Mouse (Mus musculus) limb, embryonic 13.5 days (tissue): ENCODE measurements around the gene Zfp809. TPM values are rescaled to one million over a fixed set of nuclear protein-coding genes. Genes with fewer than 3 reads are reported as not detected.

Experiments
- ATAC-seq: fragments of 200-750 bp; cut with Nextera tagmentation; 2 replicates; pipeline ENCODE4 v1.8.0; 2017; ENCODE audit warnings: low read depth, moderate number of reproducible peaks, moderate TSS enrichment; ENCODE audit not compliant: low FRiP score
- H3K27ac ChIP-seq: fragments of 300-500 bp; sonication (generic); 2 replicates; pipeline ENCODE4 v1.5.1; 2015; ENCODE audit warnings: inconsistent platforms, mild to moderate bottlenecking, moderate library complexity
- H3K27me3 ChIP-seq: fragments of 300-500 bp; sonication (generic); 2 replicates; pipeline ENCODE4 v1.6.1; 2015; ENCODE audit warnings: mild to moderate bottlenecking, inconsistent platforms
- H3K36me3 ChIP-seq: fragments of 300-500 bp; sonication (generic); 2 replicates; pipeline ENCODE4 v1.6.1; 2015; ENCODE audit warnings: inconsistent platforms, mild to moderate bottlenecking, moderate library complexity
- H3K4me1 ChIP-seq: fragments of 300-500 bp; sonication (generic); 2 replicates; pipeline ENCODE4 v1.6.1; 2015; ENCODE audit warnings: inconsistent platforms
- H3K4me2 ChIP-seq: fragments of 300-500 bp; sonication (generic); replicated peaks from 2 replicates; pipeline ENCODE4 v1.6.1; 2015; ENCODE audit warnings: inconsistent platforms, mild to moderate bottlenecking, moderate library complexity
- H3K4me3 ChIP-seq: fragments of 300-500 bp; sonication (generic); 2 replicates; pipeline ENCODE4 v1.5.1; 2015; ENCODE audit warnings: moderate library complexity, mild to moderate bottlenecking, inconsistent platforms
- H3K9ac ChIP-seq: fragments of 300-500 bp; sonication (generic); 2 replicates; pipeline ENCODE4 v1.6.1; 2015; ENCODE audit warnings: mild to moderate bottlenecking, inconsistent platforms
- H3K9me3 ChIP-seq: fragments of 300-500 bp; sonication (generic); 2 replicates; pipeline ENCODE4 v1.6.1; 2016; ENCODE audit warnings: inconsistent platforms
- WGBS: fragments of 180-500 bp; shearing (Covaris S2); methylation state at CpG from one replicate; pipeline ENCODE4 v1.1.7; 2015; 5-methylcytosine and 5-hydroxymethylcytosine counted together
- polyA plus RNA-seq: library from polyadenylated mRNA; unstranded; fragments of >200 nt; fragmentation: Nextera tagmentation; extraction: Ambion mirVana; gene quantifications from 2 replicates; pipeline ENCODE4 v1.2.1, GENCODE M21; 2015

Zfp809 gene
- polyA plus RNA-seq, 1 experiment from 2014 or later: 17.0 TPM

GRCm38 (mm10) chr9:22229386-22230026 lies 4.0 kb downstream of the Zfp809 start:
- Histone ChIP-seq H3K4me3 (no peak overlapping the region), H3K9ac (no peak overlapping the region), H3K4me1 (peaks cover 4% of the 10 kb centered on the region; the same call in 1 of the 2 replicates), H3K36me3 (no peaks in the 10 kb centered on the region), H3K9me3 (no peaks in the 10 kb centered on the region), H3K27me3 (no peaks in the 10 kb centered on the region), H3K4me2 (no peak overlapping the region), H3K27ac (no peak overlapping the region)
- no peak for ATAC-seq
- WGBS: 87% methylated on average over 7 of the region's 7 CpGs

GRCm38 (mm10) chr9:22230061-22230460 lies 4.5 kb downstream of the Zfp809 start:
- no peak overlapping the region for H3K9ac ChIP-seq
- no peak overlapping the region for H3K4me2 ChIP-seq
- no peaks in the 10 kb centered on the region for H3K9me3 ChIP-seq
- no peak overlapping the region for H3K4me3 ChIP-seq
- no peaks in the 10 kb centered on the region for H3K27me3 ChIP-seq
- WGBS: 89% methylated on average over 3 of the region's 3 CpGs
- H3K4me1 ChIP-seq: peaks cover 4% of the 10 kb centered on the region; the same call in 1 of the 2 replicates
- no peak overlapping the region for H3K27ac ChIP-seq
- no peak for ATAC-seq
- peaks cover 3% of the 10 kb centered on the region for H3K36me3 ChIP-seq

GRCm38 (mm10) chr9:22230556-22230955 lies 5.0 kb downstream of the Zfp809 start:
- no peak for ATAC-seq
- Histone ChIP-seq H3K4me2 (no peak overlapping the region), H3K9ac (no peak overlapping the region)

GRCm38 (mm10) chr9:22240001-22240400 lies 14.5 kb downstream of the Zfp809 start:
- Histone ChIP-seq H3K9ac (no peak overlapping the region), H3K9me3 (peaks cover 15% of the 10 kb centered on the region), H3K27me3 (no peaks in the 10 kb centered on the region), H3K4me2 (no peak overlapping the region), H3K4me1 (no peaks in the 10 kb centered on the region), H3K27ac (no peak overlapping the region), H3K36me3 (peaks cover 94% of the 10 kb centered on the region), H3K4me3 (no peak overlapping the region)
- no peak for ATAC-seq
- WGBS: 92% methylated on average over 4 of the region's 4 CpGs

More at GRCm38 (mm10) chr9:22230556-22230955, 5.0 kb downstream of the Zfp809 start:
- no peak overlapping the region for H3K4me3 ChIP-seq
- H3K4me1 ChIP-seq: peaks cover 4% of the 10 kb centered on the region; the same call in 1 of the 2 replicates
- H3K9me3 ChIP-seq: no peaks in the 10 kb centered on the region
- no peaks in the 10 kb centered on the region for H3K27me3 ChIP-seq
- H3K36me3 ChIP-seq: peaks cover 8% of the 10 kb centered on the region
- H3K27ac ChIP-seq: no peak overlapping the region

GRCm38 (mm10) chr9:22244242-22244641 lies 18.7 kb downstream of the Zfp809 start:
- Histone ChIP-seq H3K27me3 (no peaks in the 10 kb centered on the region), H3K9me3 (peaks cover 53% of the 10 kb centered on the region), H3K27ac (no peak overlapping the region), H3K36me3 (peaks cover 95% of the 10 kb centered on the region), H3K4me3 (no peak overlapping the region), H3K4me1 (no peaks in the 10 kb centered on the region), H3K4me2 (no peak overlapping the region), H3K9ac (no peak overlapping the region)
- 88% methylated on average over 2 of the region's 2 CpGs for WGBS
- ATAC-seq: no peak

GRCm38 (mm10) chr9:22256579-22256978 lies 31.1 kb downstream of the Zfp809 start:
- H3K27ac ChIP-seq: no peak overlapping the region
- ATAC-seq: no peak

GRCm38 (mm10) chr9:22258784-22259183 lies 33.3 kb downstream of the Zfp809 start:
- peak overlapping the region; percentile 81 for H3K4me3 ChIP-seq
- 0 out of 2 replicates have a peak overlapping the region, but pooled peaks have one; percentile 73 for H3K27ac ChIP-seq
- peak overlapping the region; percentile 67 for H3K4me2 ChIP-seq
- H3K27me3 ChIP-seq: no peaks in the 10 kb centered on the region
- ATAC-seq: no peak
- H3K36me3 ChIP-seq: peaks cover 41% of the 10 kb centered on the region
- 85% methylated on average over 8 of the region's 8 CpGs for WGBS
- H3K9me3 ChIP-seq: peaks cover 20% of the 10 kb centered on the region
- H3K9ac ChIP-seq: peak overlapping the region; percentile 89
- H3K4me1 ChIP-seq: no peaks in the 10 kb centered on the region

More at GRCm38 (mm10) chr9:22256579-22256978, 31.1 kb downstream of the Zfp809 start:
- Histone ChIP-seq H3K4me2 (no peak overlapping the region), H3K27me3 (no peaks in the 10 kb centered on the region), H3K9ac (no peak overlapping the region), H3K9me3 (peaks cover 29% of the 10 kb centered on the region), H3K4me1 (no peaks in the 10 kb centered on the region), H3K4me3 (no peak overlapping the region), H3K36me3 (peaks cover 60% of the 10 kb centered on the region)
- 95% methylated on average over 4 of the region's 4 CpGs for WGBS

- Histone ChIP-seq H3K9ac (peak within 1 kb of the TSS; percentile 89), H3K27me3 (no peaks in the 10 kb centered on the region), H3K36me3 (peaks cover 34% of the 10 kb centered on the region), H3K27ac (peak within 1 kb of the TSS; percentile 73; the same call in 1 of the 2 replicates), H3K4me1 (no peaks in the 10 kb centered on the region), H3K4me2 (peak within 1 kb of the TSS; percentile 67), H3K9me3 (peaks cover 16% of the 10 kb centered on the region), H3K4me3 (peak within 1 kb of the TSS; percentile 81)
- peak; percentile 97 for ATAC-seq
- under 1% methylated on average over 35 of the region's 35 CpGs for WGBS
Measured at GRCm38 (mm10) chr9:22259184-22260091, 33.9 kb downstream of the Zfp809 start, which contains the start of gene Zfp599. Zfp599 (minus strand) TSS chr9:22259895.

- Histone ChIP-seq H3K27me3 (no peaks in the 10 kb centered on the region), H3K4me1 (no peaks in the 10 kb centered on the region), H3K9ac (no peak overlapping the region), H3K9me3 (peaks cover 15% of the 10 kb centered on the region), H3K27ac (no peak overlapping the region), H3K4me2 (peak overlapping the region; percentile 67), H3K36me3 (peaks cover 29% of the 10 kb centered on the region), H3K4me3 (peak overlapping the region; percentile 81)
- ATAC-seq: no peak
- WGBS: 23% methylated on average over 3 of the region's 3 CpGs
Measured at GRCm38 (mm10) chr9:22260092-22260422, 34.5 kb downstream of the Zfp809 start.

GRCm38 (mm10) chr9:22261594-22261993 lies 36.1 kb downstream of the Zfp809 start:
- peaks cover 14% of the 10 kb centered on the region for H3K36me3 ChIP-seq
- no peak overlapping the region for H3K27ac ChIP-seq
- H3K4me3 ChIP-seq: no peak overlapping the region
- no peak for ATAC-seq
- H3K9ac ChIP-seq: no peak overlapping the region
- 0 out of 2 replicates have a peak, but pooled peaks cover 3% of the 10 kb centered on the region for H3K9me3 ChIP-seq
- H3K4me2 ChIP-seq: no peak overlapping the region
- H3K4me1 ChIP-seq: no peaks in the 10 kb centered on the region
- 90% methylated on average over 1 of the region's 1 CpGs for WGBS
- H3K27me3 ChIP-seq: no peaks in the 10 kb centered on the region

GRCm38 (mm10) chr9:22262611-22263010 lies 37.1 kb downstream of the Zfp809 start:
- Histone ChIP-seq H3K27ac (no peak overlapping the region), H3K9me3 (0 out of 2 replicates have a peak, but pooled peaks cover 8% of the 10 kb centered on the region), H3K36me3 (peaks cover 5% of the 10 kb centered on the region), H3K4me2 (no peak overlapping the region), H3K4me3 (no peak overlapping the region), H3K4me1 (no peaks in the 10 kb centered on the region), H3K27me3 (no peaks in the 10 kb centered on the region), H3K9ac (no peak overlapping the region)
- whole genome bisulfite sequencing: 86% methylated on average over 10 of the region's 10 CpGs
- no peak for ATAC-seq

GRCm38 (mm10) chr9:22268886-22269285 lies 43.4 kb downstream of the Zfp809 start:
- H3K4me3 ChIP-seq: no peak overlapping the region
- peaks cover 33% of the 10 kb centered on the region; the same call in 1 of the 2 replicates for H3K9me3 ChIP-seq
- no peaks in the 10 kb centered on the region for H3K4me1 ChIP-seq
- H3K27ac ChIP-seq: no peak overlapping the region
- peaks cover 9% of the 10 kb centered on the region for H3K36me3 ChIP-seq
- H3K9ac ChIP-seq: no peak overlapping the region
- no peak overlapping the region for H3K4me2 ChIP-seq
- ATAC-seq: no peak
- WGBS: 97% methylated on average over 1 of the region's 1 CpGs
- no peaks in the 10 kb centered on the region for H3K27me3 ChIP-seq
